In the genomic region with DNA sequence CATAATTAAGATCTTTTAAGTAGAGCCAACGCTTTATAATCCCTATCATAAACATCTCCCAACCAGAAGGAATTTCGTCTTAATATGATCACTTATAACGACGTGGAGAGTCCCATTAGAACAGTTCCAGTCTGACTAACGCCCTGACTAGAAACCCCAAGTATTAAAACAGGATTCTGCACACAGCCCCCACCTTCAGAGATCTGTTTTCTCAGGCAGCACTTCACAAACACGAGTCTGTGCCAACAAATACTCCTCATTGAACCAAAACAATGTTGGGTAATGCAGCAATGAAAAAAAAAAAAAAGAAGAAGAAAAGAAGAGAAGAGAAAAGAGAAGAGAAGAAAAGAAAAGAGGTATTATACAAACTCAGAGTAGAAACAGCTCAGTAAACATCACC, we compare ENCODE assay signal across 22 mouse cellular contexts. TPM values are rescaled to one million over a fixed set of nuclear protein-coding genes. Genes with fewer than 3 reads are reported as not detected.
DNase-seq lines count a peak whose midpoint lies in the region; ATAC-seq and TF ChIP-seq lines count a peak whose summit lies in the region.
"Had no signal": no experiment of that assay in that cellular context is flagged by ENCODE, and none has a peak within 500 bp of the region (broad histone marks: within the 10 kb centered on the region; RNA-seq: fewer than 3 reads in every experiment).

No protein-coding gene starts in this region.

- H3K9me3 ChIP-seq in heart, embryonic 12.5 days (replicated peaks): no peaks in the 10 kb centered on the region
- no peaks in the 10 kb centered on the region for H3K9me3 ChIP-seq in lung, postnatal 0 days (ENCODE audit: low read length)
- no peaks in the 10 kb centered on the region for H3K9me3 ChIP-seq in kidney, embryonic 16.5 days (ENCODE audit: low read length)
- H3K9me3 ChIP-seq: embryonic facial prominence, embryonic 10.5 days; forebrain, embryonic 13.5 days; heart, embryonic 13.5 days; hindbrain, embryonic 13.5 days; intestine, embryonic 15.5 days had no signal

- peaks cover 18% of the 10 kb centered on the region for H3K4me1 ChIP-seq in heart, embryonic 12.5 days (replicated peaks)
- no peaks in the 10 kb centered on the region for H3K4me1 ChIP-seq in lung, postnatal 0 days (ENCODE audit: insufficient read depth, low read depth, low read length)
- peaks cover 7% of the 10 kb centered on the region for H3K4me1 ChIP-seq in kidney, embryonic 16.5 days (ENCODE audit: insufficient read depth, low read length)
- H3K4me1 ChIP-seq: forebrain, embryonic 13.5 days; hindbrain, embryonic 13.5 days; intestine, embryonic 15.5 days had no signal

- H3K36me3 ChIP-seq in heart, embryonic 12.5 days: no peaks in the 10 kb centered on the region
- H3K36me3 ChIP-seq in lung, postnatal 0 days (ENCODE audit: insufficient read depth, low read length): no peaks in the 10 kb centered on the region
- no peaks in the 10 kb centered on the region for H3K36me3 ChIP-seq in kidney, embryonic 16.5 days (ENCODE audit: insufficient read depth, low read length)
- H3K36me3 ChIP-seq: embryonic facial prominence, embryonic 10.5 days; heart, embryonic 13.5 days; hindbrain, embryonic 13.5 days; intestine, embryonic 15.5 days had no signal

- 59% methylated on average over 6 of the region's 6 CpGs for WGBS in heart, embryonic 12.5 days
- 34% methylated on average over 6 of the region's 6 CpGs for WGBS in lung, postnatal 0 days
- 51% methylated on average over 6 of the region's 6 CpGs for WGBS in kidney, embryonic 16.5 days

- no peak for ATAC-seq in heart, embryonic 12.5 days (ENCODE audit: insufficient number of reproducible peaks, low FRiP score)
- ATAC-seq in lung, postnatal 0 days: no peak
- no peak for ATAC-seq in kidney, embryonic 16.5 days (ENCODE audit: low FRiP score, low TSS enrichment)
- ATAC-seq: forebrain, embryonic 13.5 days; hindbrain, postnatal 0 days; Patski had no signal

- H3K9ac ChIP-seq in heart, embryonic 12.5 days: no peak overlapping the region
- no peak overlapping the region for H3K9ac ChIP-seq in lung, postnatal 0 days (replicated peaks; ENCODE audit: low read depth)
- H3K9ac ChIP-seq in kidney, embryonic 16.5 days (replicated peaks; ENCODE audit: low read length): no peak overlapping the region
- H3K9ac ChIP-seq: forebrain, embryonic 13.5 days; forebrain, postnatal 0 days; hindbrain, embryonic 13.5 days; intestine, embryonic 15.5 days had no signal

- no peaks in the 10 kb centered on the region for H3K27me3 ChIP-seq in heart, embryonic 12.5 days (replicated peaks)
- no peaks in the 10 kb centered on the region for H3K27me3 ChIP-seq in lung, postnatal 0 days (replicated peaks; ENCODE audit: insufficient read depth, low read length)
- H3K27me3 ChIP-seq in kidney, embryonic 16.5 days (ENCODE audit: insufficient read depth, low read length): no peaks in the 10 kb centered on the region
- H3K27me3 ChIP-seq: forebrain, embryonic 13.5 days; heart, embryonic 13.5 days; hindbrain, embryonic 13.5 days; intestine, embryonic 15.5 days; Patski had no signal

- H3K4me3 ChIP-seq in heart, embryonic 12.5 days: no peak overlapping the region
- H3K4me3 ChIP-seq in lung, postnatal 0 days (ENCODE audit: low read depth, low read length): no peak overlapping the region
- H3K4me3 ChIP-seq in kidney, embryonic 16.5 days (ENCODE audit: low read length): no peak overlapping the region
- H3K4me3 ChIP-seq: embryonic facial prominence, embryonic 10.5 days; forebrain, embryonic 13.5 days; heart, embryonic 13.5 days; hindbrain, embryonic 13.5 days; intestine, embryonic 15.5 days had no signal

- peak; percentile 90 for DNase-seq in heart, adult 11 months
- peak; percentile 45 for DNase-seq in lung, postnatal 0 days (ENCODE audit: low spot score)
- no peak for DNase-seq in lung, postnatal 36 days
- DNase-seq in A20 (ENCODE audit: low read depth, low spot score): peak; percentile 81
- DNase-seq in induced T-regulatory cell, adult 2 months (ENCODE audit: low read depth): peak; percentile 68
- DNase-seq in kidney, adult 11 months: no peak
- DNase-seq: adrenal gland, adult 2 months; adrenal gland, postnatal 25 days; cerebellum, adult 18-20 months; cerebellum, postnatal 10 days; gastrocnemius, postnatal 36 days; heart, postnatal 14 days had no signal

- H3K4me2 ChIP-seq in heart, embryonic 12.5 days: no peak overlapping the region
- H3K4me2 ChIP-seq in lung, postnatal 0 days (replicated peaks; ENCODE audit: low read depth, low read length): no peak overlapping the region
- no peak overlapping the region for H3K4me2 ChIP-seq in kidney, embryonic 16.5 days (replicated peaks; ENCODE audit: low read depth, low read length)
- H3K4me2 ChIP-seq: forebrain, embryonic 13.5 days; hindbrain, embryonic 13.5 days; intestine, embryonic 15.5 days had no signal

- no peak for TF ChIP-seq EP300 in lung, postnatal 0 days (IDR thresholded peaks at IDR 0.05)

- H3K27ac ChIP-seq in heart, embryonic 12.5 days (ENCODE audit: poor library complexity, severe bottlenecking): no peak overlapping the region
- no peak overlapping the region for H3K27ac ChIP-seq in lung, postnatal 0 days (ENCODE audit: low read length)
- no peak overlapping the region for H3K27ac ChIP-seq in kidney, embryonic 16.5 days (ENCODE audit: low read length)
- H3K27ac ChIP-seq: embryonic facial prominence, embryonic 10.5 days; forebrain, embryonic 13.5 days; hindbrain, embryonic 13.5 days; intestine, embryonic 15.5 days had no signal

- no peak for TF ChIP-seq CTCF in lung, postnatal 0 days (IDR thresholded peaks at IDR 0.05)

RNA-seq across cellular contexts. Expression of gene Rhoh, which starts 1.6 kb away (rescaled TPM):
- polyA plus RNA-seq in heart, embryonic 12.5 days (2016; fragmentation: Nextera tagmentation; extraction: Ambion mirVana): 0.85 and 0.97 TPM in 2 replicates
- 0.90 and 0.98 TPM in 2 replicates for polyA plus RNA-seq in lung, postnatal 0 days (2015; fragmentation: Nextera tagmentation; extraction: Ambion mirVana)
- 0.80 and 0.84 TPM in 2 replicates for polyA plus RNA-seq in kidney, embryonic 16.5 days (2015; fragmentation: Nextera tagmentation; extraction: Ambion mirVana)

Comparison
In these comparisons a context has a peak if more than half of its experiments do, and no peak if none do; other contexts are left out.
1. DNase-seq: peak in heart, adult 11 months (single experiment), lung, postnatal 0 days (single experiment), A20 (single experiment) and induced T-regulatory cell, adult 2 months (single experiment); none in lung, postnatal 36 days (single experiment) and kidney, adult 11 months (single experiment).